Mouse (Mus musculus): ENCODE results near the gene Kif24. TPM values are rescaled to one million over a fixed set of nuclear protein-coding genes. Genes with fewer than 3 reads are reported as not detected.

Gene Kif24
- total RNA-seq, 2 experiments from 2014 or later = 1.2 to 1.4 TPM

DNA sequence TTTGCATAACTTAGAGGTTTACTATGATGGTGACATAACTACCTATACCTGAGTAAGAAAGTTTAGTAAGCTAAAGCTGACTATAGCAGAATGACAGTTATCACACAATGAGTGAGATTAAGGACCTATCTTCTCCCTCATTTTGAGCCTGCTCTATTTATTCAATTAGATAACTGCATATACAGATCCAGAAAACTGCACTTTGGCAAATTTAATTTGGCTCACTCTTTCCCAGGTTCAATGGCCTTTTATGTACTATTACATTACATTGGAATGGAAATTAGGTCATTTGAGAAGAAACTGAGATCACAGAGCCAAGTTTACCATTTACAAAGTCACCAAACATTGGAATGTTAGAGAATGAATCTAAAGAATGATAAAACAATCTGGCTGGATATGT lies 47.7 kb downstream of the Kif24 start:
- DNase-seq = no peak

GRCm38 (mm10) chr4:41409341-41409740 lies 55.3 kb downstream of the Kif24 start:
- no peak for DNase-seq
- intact Hi-C loops (cut with DNase I) = no loop called here

More for the DNA sequence above, 47.7 kb downstream of the Kif24 start:
- intact Hi-C loops (cut with DNase I) = no loop called here

GRCm38 (mm10) chr4:41407353-41407752 lies 57.3 kb downstream of the Kif24 start:
- no peak for DNase-seq
- intact Hi-C loops (cut with DNase I) = no loop called here

GRCm38 (mm10) chr4:41406597-41406996 lies 58.1 kb downstream of the Kif24 start:
- DNase-seq = no peak
- intact Hi-C loops (cut with DNase I) = no loop called here

DNA sequence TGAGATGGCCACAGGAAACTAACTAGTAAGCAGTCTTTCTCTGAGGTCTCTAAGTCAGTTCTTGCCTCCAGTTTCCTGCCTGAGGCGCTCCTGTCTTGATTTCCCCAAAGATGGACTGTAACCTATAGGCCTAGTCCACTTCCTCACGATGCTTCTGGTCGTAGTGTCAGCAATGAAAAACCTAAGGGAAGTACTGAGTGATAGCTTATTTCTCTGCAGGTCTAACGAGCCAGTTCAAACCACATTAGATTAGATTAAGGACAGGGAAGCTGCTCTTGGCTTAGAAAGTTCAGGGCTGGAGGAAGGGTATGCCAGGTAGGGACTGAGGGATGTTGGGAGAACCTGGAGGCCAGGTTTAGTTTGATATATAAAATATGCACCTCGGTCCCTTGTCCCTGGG lies 63.1 kb downstream of the Kif24 start:
- DNase-seq = no peak
- intact Hi-C loops (cut with DNase I) = no loop called here

DNA sequence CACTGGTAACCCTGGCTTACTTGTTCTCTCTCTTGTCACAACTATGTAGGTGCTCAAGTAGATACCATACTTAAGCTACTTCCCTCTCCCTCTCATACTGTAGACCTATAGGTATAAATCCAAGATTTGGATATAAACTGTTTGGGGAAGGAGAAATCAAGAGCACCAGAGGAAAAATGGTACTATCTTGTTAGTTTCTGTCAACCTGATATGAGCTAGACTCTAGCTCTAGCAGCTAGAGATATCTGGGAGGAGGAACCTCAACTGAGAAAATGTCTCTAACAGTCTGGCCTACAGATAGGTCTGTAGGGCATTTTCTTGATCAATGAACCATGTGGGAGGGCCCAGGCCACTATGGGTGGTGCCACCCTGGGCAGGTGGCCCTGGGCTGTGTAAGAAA lies 63.5 kb downstream of the Kif24 start:
- intact Hi-C loops (cut with DNase I) = no loop called here
- DNase-seq = no peak

DNA sequence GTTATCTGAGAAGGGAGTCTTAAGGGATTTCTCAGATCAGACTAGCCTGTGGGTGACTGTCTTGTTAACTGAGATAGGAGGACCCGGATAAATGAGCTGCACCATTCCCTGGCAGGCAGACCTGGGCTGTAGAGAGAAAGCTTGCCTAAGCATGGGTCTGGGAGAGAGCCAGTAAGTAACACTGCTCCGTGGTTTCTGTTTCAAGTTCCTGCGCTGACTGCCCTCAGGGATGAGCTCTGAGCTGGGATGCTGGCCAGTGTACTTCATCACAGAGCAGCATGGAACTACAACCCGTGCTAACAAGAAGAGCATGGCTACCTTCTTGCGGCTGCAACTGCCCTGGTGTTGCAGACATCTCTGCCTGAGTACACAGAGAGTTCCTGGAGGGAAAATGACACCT lies 64.8 kb downstream of the Kif24 start:
- DNase-seq = peak in 1 of 2 experiments; percentile 18
- intact Hi-C loops (cut with DNase I) = no loop called here

GRCm38 (mm10) chr4:41398353-41398752 lies 66.3 kb downstream of the Kif24 start:
- DNase-seq = no peak
- intact Hi-C loops (cut with DNase I) = no loop called here

DNA sequence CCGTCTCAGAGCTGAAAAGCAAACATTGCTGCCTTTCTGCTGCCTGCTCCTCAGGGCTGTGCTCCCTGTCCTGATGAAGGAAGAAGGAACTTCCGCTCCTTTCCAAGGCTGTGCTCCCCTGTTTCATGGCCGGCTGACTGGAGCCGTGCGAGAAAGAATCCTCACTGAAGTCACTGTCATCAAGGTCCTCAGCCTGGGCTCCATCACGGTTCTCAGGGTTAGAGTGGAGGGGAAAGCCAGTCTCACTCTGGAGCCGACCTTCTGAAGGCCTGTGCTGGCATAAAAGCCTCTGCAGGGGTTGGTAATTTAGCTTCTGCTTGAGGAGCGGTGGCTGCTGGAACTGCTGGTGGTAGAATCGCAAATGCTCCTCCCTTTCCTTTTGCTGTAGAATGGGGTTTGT lies 70.0 kb downstream of the Kif24 start:
- no peak for DNase-seq
- intact Hi-C loops (cut with DNase I) = loop anchor here (5.0 kb wide), 2 partner anchors 82 to 107 kb away; partner anchors contain the start of gene Dcaf12

DNA sequence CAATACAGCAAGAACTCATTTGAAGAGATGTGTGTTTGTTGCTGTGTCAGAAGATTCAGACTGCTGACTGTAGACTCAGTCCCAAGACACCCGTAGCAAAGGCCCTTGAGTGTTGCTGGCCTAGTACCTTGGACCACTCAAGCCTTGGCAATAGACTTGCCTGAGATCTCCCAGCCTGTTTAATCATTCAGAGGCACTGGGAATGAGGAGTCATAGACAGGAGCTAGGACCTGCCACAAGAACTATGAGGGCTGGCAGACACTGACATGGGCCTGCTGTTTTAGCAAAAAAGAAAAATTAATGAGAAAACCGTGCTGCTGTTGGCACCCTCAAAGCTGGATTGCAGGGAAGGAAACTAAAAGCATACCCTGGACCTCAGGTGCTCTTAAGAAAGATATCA lies 73.7 kb downstream of the Kif24 start:
- intact Hi-C loops (cut with DNase I) = loop anchor here (2.0 to 5.0 kb wide), 3 partner anchors 79 to 166 kb away; partner anchors contain the start of gene Dcaf12
- DNase-seq = no peak

- DNase-seq = peak; percentile 83 to 91
- intact Hi-C loops (cut with DNase I) = loop anchor here (2.0 to 5.0 kb wide), 3 partner anchors 78 to 165 kb away; partner anchors contain the start of gene Dcaf12
Observed at GRCm38 (mm10) chr4:41390122-41390521, 74.6 kb downstream of the Kif24 start.

DNA sequence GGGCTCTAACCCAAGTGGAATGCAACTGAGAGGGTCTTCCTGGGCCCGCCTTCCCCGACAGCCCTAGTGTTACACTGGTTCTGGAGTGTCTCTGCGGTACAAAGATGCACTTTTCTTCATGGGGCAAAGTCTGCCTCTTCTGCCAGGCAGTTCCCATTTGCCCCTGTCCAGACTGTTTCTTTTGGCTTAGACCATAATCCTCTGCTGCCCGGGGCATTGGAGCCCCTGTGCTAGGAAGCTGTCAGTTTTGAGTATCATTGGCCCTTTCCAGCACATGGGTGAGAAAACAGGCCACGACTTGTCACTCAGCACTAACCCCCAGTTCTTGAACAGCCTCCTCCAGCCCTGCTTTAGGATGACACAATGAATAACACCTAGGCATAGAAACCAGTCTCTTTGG lies 75.4 kb downstream of the Kif24 start:
- no peak for DNase-seq
- intact Hi-C loops (cut with DNase I) = loop anchor here (2.0 to 5.0 kb wide), 2 partner anchors 40 to 337 kb away; partner anchors contain the start of gene Ubap1

DNA sequence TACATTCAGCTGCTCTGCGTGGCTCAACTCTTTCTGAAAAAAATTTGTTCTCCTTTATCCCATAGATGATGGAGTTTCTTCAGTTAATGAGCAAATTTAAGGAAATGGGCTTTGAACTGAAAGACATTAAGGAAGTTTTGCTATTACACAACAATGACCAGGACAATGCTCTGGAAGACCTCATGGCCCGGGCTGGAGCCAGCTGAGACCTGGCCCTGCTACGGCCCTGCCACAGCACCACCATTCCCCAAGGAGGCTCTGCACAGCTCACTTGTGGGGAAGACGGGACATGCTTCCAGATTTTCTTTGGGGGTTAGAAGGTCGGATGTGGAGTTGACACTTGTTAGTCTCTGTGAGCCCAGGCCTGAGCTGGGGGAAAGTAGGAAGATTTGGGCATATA lies 76.1 kb downstream of the Kif24 start:
- peak in 1 of 2 experiments; percentile 13 for DNase-seq
- intact Hi-C loops (cut with DNase I) = loop anchor here (2.0 to 5.0 kb wide), 2 partner anchors 40 to 336 kb away; partner anchors contain the start of gene Ubap1

GRCm38 (mm10) chr4:41387755-41388469 lies 76.8 kb downstream of the Kif24 start:
- DNase-seq = peak; percentile 12 to 22
- intact Hi-C loops (cut with DNase I) = loop anchor here (2.0 to 5.0 kb wide), 2 partner anchors 39 to 336 kb away; partner anchors contain the start of gene Ubap1

GRCm38 (mm10) chr4:41386412-41386975 lies 78.2 kb downstream of the Kif24 start:
- intact Hi-C loops (cut with DNase I) = loop anchor here (5.0 kb wide), 1 partner anchor 334 kb away; no protein-coding TSS in a partner anchor
- no peak for DNase-seq

DNA sequence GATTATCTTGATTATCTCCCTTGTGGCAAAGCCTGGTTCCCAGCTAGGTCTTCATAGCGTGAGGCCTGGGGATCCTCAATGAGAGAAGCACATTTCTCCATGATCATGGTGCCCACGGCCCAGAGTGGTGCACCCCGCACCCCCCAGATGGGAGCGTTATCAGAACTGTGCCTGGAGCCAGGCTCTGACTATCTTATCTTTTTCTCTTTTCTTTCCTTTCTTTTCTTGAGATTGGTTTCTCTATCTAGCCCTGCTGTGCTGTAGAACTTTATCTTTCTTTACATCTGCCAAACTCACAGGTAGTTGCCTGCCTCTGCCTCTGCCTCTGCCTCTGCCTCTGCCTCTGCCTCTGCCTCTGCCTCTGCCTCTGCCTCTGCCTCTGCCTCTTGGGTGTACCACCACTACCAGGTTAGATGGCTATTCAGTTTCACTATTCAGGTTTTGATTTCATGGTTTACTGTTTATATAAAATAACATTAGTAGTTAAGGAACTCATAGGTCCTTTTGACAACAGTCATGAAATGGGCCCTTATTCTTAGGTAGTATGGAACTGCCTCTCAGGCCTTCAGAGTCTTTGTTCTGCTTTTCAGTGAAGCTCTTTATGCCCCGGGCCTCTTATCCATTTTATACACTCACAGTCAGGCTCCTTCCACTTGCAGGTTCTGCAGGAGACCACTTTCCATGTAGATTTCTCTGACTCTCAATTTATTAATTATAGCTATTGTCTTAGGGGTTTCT lies 83.3 kb downstream of the Kif24 start:
- intact Hi-C loops (cut with DNase I) = no loop called here

GRCm38 (mm10) chr4:41377567-41377966 lies 87.1 kb downstream of the Kif24 start:
- intact Hi-C loops (cut with DNase I) = no loop called here
- no peak for DNase-seq

More for the DNA sequence above, 83.3 kb downstream of the Kif24 start:
- DNase-seq = no peak

DNA sequence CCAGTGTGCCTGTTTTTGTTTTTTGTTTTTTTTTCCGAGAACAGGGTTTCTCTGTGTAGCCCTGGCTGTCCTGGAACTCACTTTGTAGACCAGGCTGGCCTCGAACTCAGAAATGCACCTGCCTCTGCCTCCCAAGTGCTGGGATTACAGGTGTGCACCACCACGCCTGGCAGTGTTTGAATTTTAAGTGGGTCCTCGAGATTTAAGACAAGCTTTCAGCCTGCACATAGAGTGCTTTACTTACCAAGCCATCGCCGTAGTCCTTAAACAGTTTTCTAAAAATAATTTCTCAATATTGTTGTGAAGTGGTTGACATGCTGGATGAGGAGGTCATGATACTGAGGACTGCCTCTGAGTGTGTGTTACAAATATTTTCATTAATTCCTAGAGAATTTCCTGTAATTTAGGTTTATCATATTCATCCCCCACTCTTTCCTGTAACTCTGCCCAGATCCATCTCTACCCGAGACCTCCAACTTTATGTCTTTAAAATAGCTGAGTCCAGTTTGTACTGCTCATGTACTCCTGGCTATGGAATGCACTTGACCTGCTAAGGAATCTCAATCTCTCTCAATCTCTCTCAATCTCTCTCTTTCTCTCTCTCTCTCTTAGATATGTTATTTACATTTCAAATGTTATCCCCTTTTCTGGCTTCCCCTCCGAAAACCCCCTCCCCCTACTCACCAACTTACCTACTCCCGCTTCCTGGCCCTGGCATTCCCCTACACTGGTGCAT lies 94.8 kb downstream of the Kif24 start:
- no peak for DNase-seq
- intact Hi-C loops (cut with DNase I) = no loop called here

DNA sequence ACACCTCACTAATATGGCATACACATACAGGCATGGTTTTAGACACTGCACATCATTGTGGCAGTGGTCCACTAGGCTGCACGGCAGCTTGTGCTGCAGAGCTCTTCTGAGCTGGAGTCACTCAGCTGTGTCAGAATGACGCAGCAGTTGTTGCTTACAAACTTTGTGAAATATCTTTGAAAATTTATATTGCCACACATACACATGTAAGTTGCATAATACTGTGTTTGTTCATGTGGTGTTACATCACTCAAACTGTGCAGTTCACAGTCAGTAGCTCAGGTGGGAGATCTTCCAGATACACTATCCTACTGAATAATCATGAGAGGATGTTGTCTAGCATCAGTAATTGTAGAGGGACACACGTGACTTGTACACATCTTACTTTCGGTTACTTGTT lies 96.5 kb downstream of the Kif24 start:
- intact Hi-C loops (cut with DNase I) = no loop called here
- no peak for DNase-seq

DNA sequence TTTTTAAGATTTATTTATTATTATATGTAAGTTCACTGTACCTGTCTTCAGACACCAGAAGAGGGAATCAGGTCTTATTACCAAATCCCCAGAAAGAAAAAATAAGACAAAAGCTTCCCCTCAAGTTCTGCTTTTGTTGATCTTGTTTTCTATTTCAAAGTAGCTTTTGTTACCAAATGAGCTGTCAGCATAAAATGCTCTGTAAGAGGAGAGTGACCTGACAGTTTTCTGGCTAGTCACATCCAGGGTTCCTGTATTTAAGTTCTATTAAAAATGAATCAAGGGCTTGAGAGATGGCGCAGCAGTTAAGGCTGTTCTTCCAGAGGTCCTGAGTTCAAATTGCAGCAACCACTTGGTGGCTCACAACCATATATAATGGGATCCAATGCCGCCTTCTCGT lies 103.6 kb downstream of the Kif24 start:
- intact Hi-C loops (cut with DNase I) = no loop called here
- no peak for DNase-seq

All from heart, postnatal 14 days (tissue).